Mouse (Mus musculus): Measurements from ENCODE around the gene Gm8947. TPM values are rescaled to one million over a fixed set of nuclear protein-coding genes. Genes with fewer than 3 reads are reported as not detected.

The Gm8947 gene
- total and polyA plus RNA-seq, 2 experiments from 2014 or later, result not detected

DNA sequence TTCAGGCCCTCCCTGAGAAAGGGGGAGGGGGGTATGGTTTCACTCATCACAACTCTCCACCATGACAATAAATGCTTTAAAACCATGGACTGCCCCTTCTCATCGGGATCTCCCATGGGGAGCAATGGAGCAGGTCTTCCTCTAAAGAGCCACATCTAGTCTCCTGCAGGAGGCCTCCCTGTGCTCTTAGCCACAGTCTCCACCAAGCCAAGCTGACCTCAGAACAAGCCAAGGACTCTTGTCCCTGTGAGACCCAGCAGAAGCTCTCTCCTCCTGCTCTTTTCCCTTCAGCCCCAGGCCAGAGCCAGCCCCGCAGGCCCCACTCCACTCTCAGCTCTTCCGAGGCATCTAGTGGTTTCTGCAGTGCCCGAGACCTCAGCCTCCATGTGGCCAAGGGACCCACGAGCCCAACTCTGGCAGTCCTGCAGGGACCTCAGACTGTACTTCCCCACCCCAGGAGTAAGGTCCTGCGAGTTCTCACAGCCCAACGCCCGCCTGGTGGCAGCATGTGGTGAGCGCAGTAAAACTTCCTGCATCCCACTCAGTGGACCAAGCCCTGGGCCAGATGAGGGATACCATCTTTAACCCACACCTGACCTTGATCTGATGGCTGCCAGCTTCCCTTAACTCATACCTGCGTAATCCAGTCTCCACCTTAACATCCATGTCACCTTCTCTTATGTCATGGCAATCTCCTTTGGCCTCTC is 30.5 kb downstream of the Gm8947 start:
- Histone ChIP-seq H3K27ac (no peak overlapping the region), H3K36me3 (ENCODE audit: insufficient read depth, low read length) (no peaks in the 10 kb centered on the region), H3K9ac (replicated peaks; ENCODE audit: low read length) (no peak overlapping the region), H3K4me1 (ENCODE audit: insufficient read depth, low read length) (no peaks in the 10 kb centered on the region), H3K4me2 (ENCODE audit: low read depth, low read length) (no peak overlapping the region), H3K9me3 (ENCODE audit: low read length) (no peaks in the 10 kb centered on the region), H3K27me3 (ENCODE audit: insufficient read depth, low read length) (no peaks in the 10 kb centered on the region), H3K4me3 (ENCODE audit: low read length) (no peak overlapping the region)
- 86% methylated on average over 10 of the region's 10 CpGs for WGBS
- TF ChIP-seq CTCF (IDR thresholded peaks at IDR 0.05; ENCODE audit: low read depth), result no peak
- ATAC-seq, result no peak
- DNase-seq (ENCODE audit: low spot score), result no peak

DNA sequence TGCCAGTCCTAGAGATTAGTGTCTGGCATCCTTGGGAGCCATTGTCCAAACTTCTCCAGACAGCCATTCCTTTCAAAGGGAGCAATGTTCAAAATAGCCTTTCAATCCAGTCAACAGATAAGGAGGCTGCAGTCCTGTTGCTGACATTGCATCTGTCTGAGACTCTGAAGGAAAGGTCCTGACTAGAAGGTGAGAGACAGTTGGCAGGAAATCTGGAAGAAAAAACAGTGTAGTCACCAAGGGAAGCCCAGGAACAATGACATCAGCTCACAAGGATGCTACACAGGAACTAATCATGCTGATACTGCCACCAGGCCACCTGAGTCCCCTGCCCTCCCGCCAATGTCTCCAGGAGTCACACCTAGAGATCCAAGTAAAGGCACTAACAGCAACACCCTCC is 31.2 kb downstream of the Gm8947 start:
- Histone ChIP-seq H3K36me3 (ENCODE audit: insufficient read depth, low read length) (no peaks in the 10 kb centered on the region), H3K4me2 (ENCODE audit: low read depth, low read length) (no peak overlapping the region), H3K9ac (replicated peaks; ENCODE audit: low read length) (no peak overlapping the region), H3K27ac (no peak overlapping the region), H3K9me3 (ENCODE audit: low read length) (no peaks in the 10 kb centered on the region), H3K27me3 (ENCODE audit: insufficient read depth, low read length) (no peaks in the 10 kb centered on the region), H3K4me1 (ENCODE audit: insufficient read depth, low read length) (no peaks in the 10 kb centered on the region), H3K4me3 (ENCODE audit: low read length) (no peak overlapping the region)
- no peak for DNase-seq (ENCODE audit: low spot score)
- 64% methylated on average over 1 of the region's 1 CpGs for WGBS
- TF ChIP-seq CTCF (IDR thresholded peaks at IDR 0.05; ENCODE audit: low read depth), result no peak
- ATAC-seq, result no peak

GRCm38 (mm10) chr1:151224536-151224935 is 32.4 kb downstream of the Gm8947 start:
- no peak overlapping the region for H3K4me3 ChIP-seq (ENCODE audit: low read length)
- H3K9ac ChIP-seq (replicated peaks; ENCODE audit: low read length), result no peak overlapping the region
- no peaks in the 10 kb centered on the region for H3K27me3 ChIP-seq (ENCODE audit: insufficient read depth, low read length)
- 93% methylated on average over 1 of the region's 1 CpGs for WGBS
- no peaks in the 10 kb centered on the region for H3K9me3 ChIP-seq (ENCODE audit: low read length)
- no peak for TF ChIP-seq CTCF (IDR thresholded peaks at IDR 0.05; ENCODE audit: low read depth)
- no peak overlapping the region for H3K27ac ChIP-seq
- no peaks in the 10 kb centered on the region for H3K36me3 ChIP-seq (ENCODE audit: insufficient read depth, low read length)
- no peaks in the 10 kb centered on the region for H3K4me1 ChIP-seq (ENCODE audit: insufficient read depth, low read length)
- H3K4me2 ChIP-seq (ENCODE audit: low read depth, low read length), result no peak overlapping the region
- ATAC-seq (no peak), DNase-seq (ENCODE audit: low spot score) (no peak)

- Histone ChIP-seq H3K27ac (no peak overlapping the region), H3K36me3 (ENCODE audit: insufficient read depth, low read length) (no peaks in the 10 kb centered on the region), H3K9me3 (ENCODE audit: low read length) (no peaks in the 10 kb centered on the region), H3K27me3 (ENCODE audit: insufficient read depth, low read length) (no peaks in the 10 kb centered on the region), H3K4me2 (ENCODE audit: low read depth, low read length) (no peak overlapping the region), H3K4me1 (ENCODE audit: insufficient read depth, low read length) (no peaks in the 10 kb centered on the region), H3K9ac (replicated peaks; ENCODE audit: low read length) (no peak overlapping the region), H3K4me3 (ENCODE audit: low read length) (no peak overlapping the region)
- no peak for TF ChIP-seq CTCF (IDR thresholded peaks at IDR 0.05; ENCODE audit: low read depth)
- ATAC-seq (no peak), DNase-seq (ENCODE audit: low spot score) (no peak)
- WGBS, result 87% methylated on average over 8 of the region's 8 CpGs
Measured at GRCm38 (mm10) chr1:151227506-151227905, 35.3 kb downstream of the Gm8947 start.

DNA sequence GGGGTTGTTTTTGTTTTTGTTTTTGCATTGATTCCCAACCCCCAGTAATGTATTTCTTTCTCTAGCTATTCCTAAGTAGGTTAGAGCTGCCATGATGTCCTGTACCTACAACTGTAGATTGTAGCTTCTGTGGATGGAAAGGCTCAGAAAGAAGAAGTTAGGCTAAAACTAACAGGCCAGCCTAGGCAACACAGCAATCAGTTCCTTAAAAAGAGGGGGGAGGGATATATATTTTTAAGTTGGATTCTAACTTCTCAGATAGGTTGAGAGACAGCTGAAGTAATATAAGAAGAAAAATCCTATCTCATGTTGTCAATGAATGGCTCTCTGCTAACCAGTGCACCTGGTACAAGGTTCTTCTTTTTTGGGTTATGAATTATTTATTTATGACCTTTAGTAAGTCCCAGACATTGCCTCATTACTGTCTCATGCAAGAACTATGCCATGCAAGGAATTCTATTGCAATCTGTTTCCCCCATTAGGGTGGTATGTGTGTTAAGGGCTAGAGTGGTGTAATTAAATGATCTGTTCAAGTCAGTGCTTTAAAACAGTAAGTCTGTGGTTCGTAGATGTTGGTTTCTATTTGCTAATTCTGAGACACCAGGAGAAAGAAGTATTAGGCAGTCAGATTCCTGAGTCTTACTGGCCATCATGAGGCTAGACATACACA is 36.3 kb downstream of the Gm8947 start:
- H3K27ac ChIP-seq, result no peak overlapping the region
- no peaks in the 10 kb centered on the region for H3K36me3 ChIP-seq (ENCODE audit: insufficient read depth, low read length)
- H3K4me2 ChIP-seq (ENCODE audit: low read depth, low read length), result no peak overlapping the region
- H3K4me1 ChIP-seq (ENCODE audit: insufficient read depth, low read length), result no peaks in the 10 kb centered on the region
- WGBS, result 83% methylated on average over 1 of the region's 1 CpGs
- TF ChIP-seq CTCF (IDR thresholded peaks at IDR 0.05; ENCODE audit: low read depth), result no peak
- H3K27me3 ChIP-seq (ENCODE audit: insufficient read depth, low read length), result no peaks in the 10 kb centered on the region
- DNase-seq (ENCODE audit: low spot score) (no peak), ATAC-seq (no peak)
- H3K4me3 ChIP-seq (ENCODE audit: low read length), result no peak overlapping the region
- no peak overlapping the region for H3K9ac ChIP-seq (replicated peaks; ENCODE audit: low read length)
- no peaks in the 10 kb centered on the region for H3K9me3 ChIP-seq (ENCODE audit: low read length)

- no peaks in the 10 kb centered on the region for H3K36me3 ChIP-seq (ENCODE audit: insufficient read depth, low read length)
- H3K4me3 ChIP-seq (ENCODE audit: low read length), result no peak overlapping the region
- DNase-seq (ENCODE audit: low spot score) (no peak), ATAC-seq (no peak)
- H3K9me3 ChIP-seq (ENCODE audit: low read length), result no peaks in the 10 kb centered on the region
- no peaks in the 10 kb centered on the region for H3K27me3 ChIP-seq (ENCODE audit: insufficient read depth, low read length)
- H3K4me1 ChIP-seq (ENCODE audit: insufficient read depth, low read length), result no peaks in the 10 kb centered on the region
- H3K4me2 ChIP-seq (ENCODE audit: low read depth, low read length), result no peak overlapping the region
- H3K27ac ChIP-seq, result no peak overlapping the region
- H3K9ac ChIP-seq (replicated peaks; ENCODE audit: low read length), result no peak overlapping the region
- TF ChIP-seq CTCF (IDR thresholded peaks at IDR 0.05; ENCODE audit: low read depth), result no peak
- 85% methylated on average over 3 of the region's 3 CpGs for WGBS
Measured at GRCm38 (mm10) chr1:151232346-151232745, 40.2 kb downstream of the Gm8947 start.

DNA sequence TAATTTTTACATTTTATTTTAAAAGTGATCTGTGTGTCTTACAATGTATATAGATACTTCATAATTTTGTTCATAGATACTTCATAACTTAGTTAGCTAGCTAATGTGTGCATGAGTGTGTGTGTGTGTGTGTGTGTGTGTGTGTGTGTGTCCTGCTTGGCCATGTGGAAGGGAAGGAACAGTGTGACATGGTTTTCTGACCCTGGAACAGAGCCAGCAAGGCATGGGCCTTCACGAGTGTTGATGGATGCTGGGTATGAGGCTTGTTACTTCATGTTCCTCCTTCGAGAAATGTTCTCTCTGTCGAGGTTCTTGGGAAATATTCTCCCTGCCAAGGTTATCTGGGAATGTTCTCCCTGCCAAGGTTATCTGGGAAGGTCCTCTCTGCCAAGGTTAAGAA is 41.6 kb downstream of the Gm8947 start:
- no peak for TF ChIP-seq CTCF (IDR thresholded peaks at IDR 0.05; ENCODE audit: low read depth)
- DNase-seq (ENCODE audit: low spot score) (no peak), ATAC-seq (no peak)
- WGBS, result 78% methylated on average over 3 of the region's 3 CpGs
- Histone ChIP-seq H3K9ac (replicated peaks; ENCODE audit: low read length) (no peak overlapping the region), H3K4me1 (ENCODE audit: insufficient read depth, low read length) (no peaks in the 10 kb centered on the region), H3K4me2 (ENCODE audit: low read depth, low read length) (no peak overlapping the region), H3K9me3 (ENCODE audit: low read length) (no peaks in the 10 kb centered on the region), H3K36me3 (ENCODE audit: insufficient read depth, low read length) (no peaks in the 10 kb centered on the region), H3K4me3 (ENCODE audit: low read length) (no peak overlapping the region), H3K27me3 (ENCODE audit: insufficient read depth, low read length) (no peaks in the 10 kb centered on the region), H3K27ac (no peak overlapping the region)

All from hindbrain, postnatal 0 days (tissue).